Mouse (Mus musculus) G1E (cell line): ENCODE measurements at regions not wholly inside any gene's neighbourhood (a gene's known extent, or its start where the extent isn't known, plus 50 kb on each side); places are given as distances from the start of the nearest gene placed in this dataset.

Source experiments
- CTCF ChIP-seq: IDR thresholded peaks from 2 replicates; pipeline ENCODE4 v1.5.1; 2012; ENCODE audit warnings: low read depth, low read length, inconsistent platforms, mixed read lengths
- GATA1 ChIP-seq: IDR thresholded peaks from 2 replicates; pipeline ENCODE4 v1.6.1; 2012; ENCODE audit warnings: borderline replicate concordance, low read length, inconsistent platforms, mixed read lengths
- GATA2 ChIP-seq: IDR thresholded peaks from 2 replicates; pipeline ENCODE4 v1.6.1; 2012; ENCODE audit warnings: low read depth, low read length, inconsistent platforms, borderline replicate concordance
- POLR2AphosphoS5 ChIP-seq: IDR thresholded peaks from 2 replicates; pipeline ENCODE4 v1.6.1; 2012; ENCODE audit warnings: low read depth, low read length, inconsistent platforms; ENCODE audit not compliant: insufficient replicate concordance
- TAL1 ChIP-seq: conservative IDR thresholded peaks from 2 replicates; pipeline ENCODE4 v1.6.1; 2012; ENCODE audit warnings: low read depth, low read length, inconsistent platforms, mixed read lengths

- TF ChIP-seq CTCF (no peak), TAL1 (no peak), POLR2AphosphoS5 (no peak), GATA1 (no peak), GATA2 (no peak)
Observed at GRCm38 (mm10) chr5:39138375-39138774, 261.8 kb upstream of the Clnk start.
